13 mouse cellular contexts compared by ENCODE assay signal in genomic region chr7:72442001-72442400, GRCm38 (mm10).
DNase-seq lines count a peak whose midpoint lies in the region; ATAC-seq and TF ChIP-seq lines count a peak whose summit lies in the region.
"Had no signal": no experiment of that assay in that cellular context is flagged by ENCODE, and none has a peak within 500 bp of the region (broad histone marks: within the 10 kb centered on the region; RNA-seq: fewer than 3 reads in every experiment).

No protein-coding gene starts in this region.

- H3K4me2 ChIP-seq in embryonic facial prominence, embryonic 14.5 days (ENCODE audit: low read depth, low read length) = no peak overlapping the region
- H3K4me2 ChIP-seq: liver, embryonic 13.5 days; stomach, embryonic 15.5 days had no signal

- no peak overlapping the region for H3K9ac ChIP-seq in embryonic facial prominence, embryonic 14.5 days (ENCODE audit: low read depth, low read length)
- H3K9ac ChIP-seq: liver, embryonic 13.5 days; stomach, embryonic 15.5 days had no signal

- 57% methylated on average over 5 of the region's 5 CpGs for WGBS in embryonic facial prominence, embryonic 14.5 days
- 92% methylated on average over 5 of the region's 5 CpGs for WGBS in embryonic facial prominence, embryonic 10.5 days
- 66% methylated on average over 5 of the region's 5 CpGs for WGBS in lung, adult 2 months

- peak; percentile 80 for ATAC-seq in embryonic facial prominence, embryonic 14.5 days (ENCODE audit: low read depth)
- ATAC-seq: CD4-positive, CD25-positive, alpha-beta regulatory T cell, adult 4 months; inflammation-experienced regulatory T-cells, adult 6 months had no signal

- no peak overlapping the region for H3K27ac ChIP-seq in embryonic facial prominence, embryonic 14.5 days (replicated peaks; ENCODE audit: low read depth, low read length)
- H3K27ac ChIP-seq in embryonic facial prominence, embryonic 10.5 days (replicated peaks) = no peak overlapping the region
- H3K27ac ChIP-seq: liver, embryonic 13.5 days; stomach, embryonic 15.5 days had no signal

- DNase-seq in embryonic facial prominence, embryonic 14.5 days (ENCODE audit: low spot score) = peak; percentile 73
- no peak for DNase-seq in embryonic facial prominence, embryonic 10.5 days (ENCODE audit: low spot score)
- peak; percentile 2 for DNase-seq in lung, postnatal 25 days (ENCODE audit: low spot score)
- DNase-seq in lung, adult 2 months = no peak
- DNase-seq in gastrocnemius, adult 8-10 months (ENCODE audit: low spot score in 2 of 2) = peak; percentile 20 to 33
- peak; percentile 72 for DNase-seq in skeletal muscle tissue, adult 2 months (ENCODE audit: low read depth, low spot score)
- DNase-seq in B cell, adult 2 months = no peak
- no peak for DNase-seq in kidney, adult 8-10 months
- DNase-seq: liver, embryonic 13.5 days; retina, postnatal 1 day had no signal

- TF ChIP-seq POLR2A in lung, adult 2 months (IDR thresholded peaks at IDR 0.05; ENCODE audit: borderline replicate concordance, extremely low read depth, low read depth, low read length) = no peak

- H3K4me1 ChIP-seq in embryonic facial prominence, embryonic 14.5 days (ENCODE audit: control insufficient read depth, insufficient read depth, low read length) = peaks cover 3% of the 10 kb centered on the region; the same call in 1 of the 2 replicates
- peaks cover 3% of the 10 kb centered on the region; the same call in 1 of the 2 replicates for H3K4me1 ChIP-seq in embryonic facial prominence, embryonic 10.5 days
- no peaks in the 10 kb centered on the region for H3K4me1 ChIP-seq in lung, adult 2 months (ENCODE audit: control insufficient read depth, insufficient read depth, low read length)
- H3K4me1 ChIP-seq: liver, embryonic 13.5 days; stomach, embryonic 15.5 days had no signal

- H3K4me3 ChIP-seq in embryonic facial prominence, embryonic 14.5 days (ENCODE audit: low read depth, low read length) = no peak overlapping the region
- H3K4me3 ChIP-seq in embryonic facial prominence, embryonic 10.5 days = no peak overlapping the region
- H3K4me3 ChIP-seq in lung, adult 2 months (replicated peaks; ENCODE audit: extremely low read depth, low read depth, low read length) = no peak overlapping the region
- H3K4me3 ChIP-seq: liver, embryonic 13.5 days; stomach, embryonic 15.5 days had no signal

- no peaks in the 10 kb centered on the region for H3K36me3 ChIP-seq in embryonic facial prominence, embryonic 14.5 days (ENCODE audit: control insufficient read depth, insufficient read depth, low read length)
- H3K36me3 ChIP-seq in embryonic facial prominence, embryonic 10.5 days (replicated peaks) = no peaks in the 10 kb centered on the region
- H3K36me3 ChIP-seq: liver, embryonic 13.5 days; stomach, embryonic 15.5 days had no signal

- no peaks in the 10 kb centered on the region for H3K9me3 ChIP-seq in embryonic facial prominence, embryonic 14.5 days (ENCODE audit: control insufficient read depth, low read length)
- H3K9me3 ChIP-seq in embryonic facial prominence, embryonic 10.5 days = no peaks in the 10 kb centered on the region
- H3K9me3 ChIP-seq: liver, embryonic 13.5 days; stomach, embryonic 15.5 days had no signal

- no peak for TF ChIP-seq CTCF in lung, adult 2 months (IDR thresholded peaks at IDR 0.05; ENCODE audit: insufficient read depth, low read length)

- H3K27me3 ChIP-seq in embryonic facial prominence, embryonic 14.5 days (replicated peaks; ENCODE audit: control insufficient read depth, insufficient read depth, low read length) = no peaks in the 10 kb centered on the region
- H3K27me3 ChIP-seq in embryonic facial prominence, embryonic 10.5 days (replicated peaks; ENCODE audit: low read depth, poor library complexity, severe bottlenecking) = no peaks in the 10 kb centered on the region
- H3K27me3 ChIP-seq: liver, embryonic 13.5 days; stomach, embryonic 15.5 days had no signal

Comparison
In these comparisons a context has a peak if more than half of its experiments do, and no peak if none do; other contexts are left out.
1. DNase-seq: peak in embryonic facial prominence, embryonic 14.5 days (single experiment), lung, postnatal 25 days (single experiment), gastrocnemius, adult 8-10 months (2 of 2) and skeletal muscle tissue, adult 2 months (single experiment); none in embryonic facial prominence, embryonic 10.5 days (single experiment), lung, adult 2 months (single experiment), B cell, adult 2 months (0 of 2) and kidney, adult 8-10 months (0 of 2).